Mouse (Mus musculus): ENCODE results near the gene Pgc.

The Pgc gene

GRCm38 (mm10) chr17:47753130-47753775 is 26.6 kb downstream of the Pgc start:
- no peak for DNase-seq

DNA sequence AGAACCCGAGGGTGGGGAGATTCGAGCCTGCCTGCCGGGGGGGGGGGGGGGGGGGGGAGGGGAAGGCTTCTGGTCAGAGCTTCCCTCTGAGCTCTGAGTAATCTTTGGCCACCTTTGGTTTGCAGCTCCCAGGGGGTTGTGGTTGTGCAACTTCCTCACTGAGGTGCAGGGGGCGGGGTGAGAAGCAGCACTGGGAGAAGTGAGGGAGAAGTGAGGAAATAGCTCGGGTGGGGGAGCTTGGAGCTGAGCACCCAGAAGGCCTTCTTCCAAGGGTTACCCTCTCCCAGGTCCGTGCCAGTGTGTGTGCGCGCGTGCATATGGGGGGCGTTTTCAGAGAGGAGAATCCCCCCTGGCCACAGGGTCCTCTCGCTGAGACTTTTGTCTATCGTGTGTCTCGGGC is 27.6 kb downstream of the Pgc start:
- DNase-seq, result no peak

DNA sequence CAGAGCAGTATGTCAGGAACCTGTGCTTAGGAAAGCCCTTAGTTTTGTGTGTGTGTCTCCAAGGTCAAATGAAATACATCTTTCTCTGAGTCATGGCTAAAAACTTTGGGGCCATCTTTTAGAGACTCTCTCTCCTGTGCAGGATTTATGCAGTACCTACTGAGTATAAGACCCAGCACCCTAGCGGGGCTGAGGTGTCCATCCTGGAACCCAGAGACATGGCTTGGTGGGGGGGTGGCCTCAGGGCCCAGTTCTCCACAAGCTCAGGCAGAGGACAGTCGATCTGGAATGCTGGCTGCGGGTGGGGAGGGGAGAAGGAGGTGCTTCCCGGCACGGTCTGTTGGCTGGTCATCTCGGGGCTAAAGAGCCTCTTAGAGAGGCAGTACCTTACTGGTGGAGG is 29.7 kb downstream of the Pgc start:
- DNase-seq, result no peak

- DNase-seq, result no peak
Measured at GRCm38 (mm10) chr17:47757056-47757610, 30.5 kb downstream of the Pgc start.

GRCm38 (mm10) chr17:47759702-47760410 is 33.2 kb downstream of the Pgc start:
- no peak for DNase-seq

- no peak for DNase-seq
Measured at GRCm38 (mm10) chr17:47762028-47762427, 35.4 kb downstream of the Pgc start.

DNA sequence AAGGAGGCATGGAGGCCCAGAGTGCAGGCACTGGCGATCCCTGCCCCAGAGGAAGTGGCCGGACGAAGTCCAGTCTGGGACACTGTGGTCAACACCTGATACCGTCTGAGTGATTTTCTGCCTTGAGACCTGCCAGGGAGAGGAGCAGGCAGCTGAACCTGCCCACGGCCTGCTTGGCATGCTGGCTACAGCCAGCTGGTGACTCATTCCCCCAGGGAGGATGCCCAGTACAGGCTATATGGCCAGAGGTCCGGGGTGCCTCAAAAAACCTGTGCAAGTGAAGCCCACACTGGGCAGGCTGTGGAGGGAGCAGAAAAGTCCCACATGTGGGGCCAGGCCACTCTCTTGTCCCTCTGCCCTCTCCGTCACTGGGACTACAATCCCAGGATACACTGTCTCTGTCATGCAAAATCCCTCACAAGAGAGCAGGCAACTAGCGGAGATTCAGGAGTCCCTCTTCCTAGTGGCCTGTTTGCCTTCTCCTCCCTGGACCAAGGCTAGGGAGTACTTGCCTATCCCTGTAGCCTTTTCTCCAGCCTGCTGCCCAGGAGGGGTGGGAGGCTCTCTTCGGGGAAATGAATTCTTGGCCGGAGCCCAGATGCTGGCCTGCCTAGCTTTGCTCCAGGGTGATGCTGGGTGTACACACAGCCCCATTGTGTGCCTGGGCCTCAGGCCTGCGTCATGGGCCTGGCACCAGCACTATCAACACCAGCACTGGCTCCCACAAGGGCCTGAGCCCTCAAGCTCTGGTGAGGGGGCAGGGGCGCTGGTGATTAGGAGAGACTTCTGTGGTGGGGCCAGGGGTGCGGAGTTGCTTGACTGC is 36.1 kb downstream of the Pgc start:
- DNase-seq, result no peak

GRCm38 (mm10) chr17:47765986-47766385 is 39.3 kb downstream of the Pgc start:
- no peak for DNase-seq

GRCm38 (mm10) chr17:47766407-47767043 is 39.9 kb downstream of the Pgc start:
- DNase-seq, result no peak

DNA sequence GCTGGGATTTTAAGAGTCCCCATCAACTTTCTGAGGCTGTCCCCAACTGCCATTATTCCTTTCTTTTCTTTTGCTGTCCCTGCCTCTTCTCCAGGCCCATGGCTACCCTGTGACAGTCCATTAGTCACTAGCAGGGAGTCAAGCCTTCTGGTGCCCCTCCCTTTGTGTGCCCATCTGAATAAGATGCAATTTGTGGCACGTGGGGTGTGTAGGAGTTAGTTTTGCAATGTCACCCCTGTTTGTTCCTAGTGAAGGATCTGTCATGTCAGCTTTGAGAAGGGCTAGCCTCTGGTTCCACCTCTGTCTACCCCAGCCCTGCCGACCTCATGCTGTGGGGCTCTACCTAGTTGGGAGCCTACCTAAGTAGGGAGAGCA is 40.4 kb downstream of the Pgc start:
- DNase-seq, result no peak

GRCm38 (mm10) chr17:47767456-47768141 is 41.0 kb downstream of the Pgc start:
- no peak for DNase-seq

- peak; percentile 44 for DNase-seq
Measured at GRCm38 (mm10) chr17:47768707-47769276, 42.1 kb downstream of the Pgc start.

DNA sequence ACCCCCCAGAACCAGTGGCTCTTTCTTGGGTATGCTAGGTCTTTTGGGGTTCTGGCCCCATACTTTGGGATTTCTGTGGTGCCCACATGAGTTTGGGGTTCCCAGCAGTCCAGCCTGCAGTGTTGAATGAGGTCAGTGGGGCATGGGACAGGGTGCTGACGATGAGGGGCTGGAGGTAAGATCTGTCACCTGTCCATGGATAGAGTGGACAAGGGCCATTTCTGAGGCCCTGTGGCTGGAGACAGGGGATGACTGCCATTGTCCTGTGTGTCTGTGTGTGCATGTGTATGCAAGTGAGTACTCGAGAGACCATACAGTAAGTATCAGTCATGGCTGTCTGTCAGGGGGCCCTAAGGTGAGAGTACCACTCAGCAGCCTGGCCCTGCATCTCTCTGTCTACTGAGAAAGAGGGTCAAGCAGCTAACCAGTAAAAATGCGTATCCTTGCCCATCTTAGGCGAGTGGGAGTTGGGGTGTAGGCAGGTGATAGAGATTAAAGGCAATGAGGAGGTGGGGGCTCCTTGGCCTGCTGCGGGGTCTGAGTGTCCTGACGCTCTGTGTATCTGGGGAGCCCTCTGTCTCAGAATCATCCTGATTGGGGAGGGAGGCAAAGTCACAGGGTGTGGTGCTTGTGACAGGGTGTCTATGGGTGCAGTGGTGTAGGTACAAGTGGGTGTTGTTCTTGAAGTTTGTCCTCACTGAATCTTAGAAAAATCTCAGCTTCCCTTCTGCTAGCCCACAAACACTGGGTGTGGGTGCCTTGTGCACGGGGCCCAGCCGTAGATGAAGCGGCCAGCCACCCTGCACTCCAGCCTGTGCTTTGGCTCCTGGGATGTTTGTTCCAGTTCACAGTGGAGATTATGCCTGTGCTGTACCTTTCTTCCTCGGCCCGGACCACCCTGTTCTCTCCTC is 43.0 kb downstream of the Pgc start:
- DNase-seq, result no peak

- DNase-seq, result no peak
Measured at GRCm38 (mm10) chr17:47773604-47774003, 47.0 kb downstream of the Pgc start.

DNA sequence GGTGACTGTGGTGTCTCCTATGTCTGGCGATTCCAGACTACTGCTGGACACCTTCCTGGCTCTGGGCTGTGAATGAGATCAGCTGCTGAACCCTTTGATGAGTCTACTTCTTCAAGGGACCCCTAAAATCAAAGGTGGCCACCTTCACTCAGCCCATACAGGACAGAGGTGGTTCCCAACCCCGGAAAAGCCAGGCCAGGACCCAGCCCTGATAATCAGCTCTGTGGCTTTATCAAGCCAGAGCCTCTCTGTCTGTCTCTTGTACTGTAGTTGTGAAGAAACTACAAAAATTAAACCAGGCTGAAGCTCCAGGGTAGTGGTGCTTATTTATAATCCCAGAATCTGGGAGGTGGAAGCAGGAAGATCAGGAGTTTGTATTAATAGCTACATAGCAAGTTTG is 50.5 kb downstream of the Pgc start:
- no peak for DNase-seq

DNA sequence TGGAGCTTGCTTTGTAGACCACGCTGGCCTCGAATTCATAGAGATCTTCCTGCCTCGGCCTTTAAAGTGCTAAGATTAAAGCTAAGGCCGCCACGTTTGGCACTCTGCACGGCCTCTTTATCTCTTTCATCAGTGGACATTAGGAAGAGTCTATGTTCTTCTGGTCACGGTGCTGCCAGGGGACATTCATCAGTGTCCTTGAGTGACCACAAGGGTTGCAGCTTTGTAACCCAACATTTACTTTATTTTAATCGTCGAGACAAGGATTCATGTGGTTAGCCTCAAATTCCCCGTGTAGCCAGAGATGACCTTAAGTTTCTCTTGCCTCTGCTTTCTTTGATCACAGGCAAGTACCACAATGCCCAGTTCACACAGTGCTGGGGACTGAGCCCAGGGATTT is 53.8 kb downstream of the Pgc start:
- DNase-seq, result no peak

GRCm38 (mm10) chr17:47782486-47782885 is 55.8 kb downstream of the Pgc start:
- DNase-seq, result no peak

DNA sequence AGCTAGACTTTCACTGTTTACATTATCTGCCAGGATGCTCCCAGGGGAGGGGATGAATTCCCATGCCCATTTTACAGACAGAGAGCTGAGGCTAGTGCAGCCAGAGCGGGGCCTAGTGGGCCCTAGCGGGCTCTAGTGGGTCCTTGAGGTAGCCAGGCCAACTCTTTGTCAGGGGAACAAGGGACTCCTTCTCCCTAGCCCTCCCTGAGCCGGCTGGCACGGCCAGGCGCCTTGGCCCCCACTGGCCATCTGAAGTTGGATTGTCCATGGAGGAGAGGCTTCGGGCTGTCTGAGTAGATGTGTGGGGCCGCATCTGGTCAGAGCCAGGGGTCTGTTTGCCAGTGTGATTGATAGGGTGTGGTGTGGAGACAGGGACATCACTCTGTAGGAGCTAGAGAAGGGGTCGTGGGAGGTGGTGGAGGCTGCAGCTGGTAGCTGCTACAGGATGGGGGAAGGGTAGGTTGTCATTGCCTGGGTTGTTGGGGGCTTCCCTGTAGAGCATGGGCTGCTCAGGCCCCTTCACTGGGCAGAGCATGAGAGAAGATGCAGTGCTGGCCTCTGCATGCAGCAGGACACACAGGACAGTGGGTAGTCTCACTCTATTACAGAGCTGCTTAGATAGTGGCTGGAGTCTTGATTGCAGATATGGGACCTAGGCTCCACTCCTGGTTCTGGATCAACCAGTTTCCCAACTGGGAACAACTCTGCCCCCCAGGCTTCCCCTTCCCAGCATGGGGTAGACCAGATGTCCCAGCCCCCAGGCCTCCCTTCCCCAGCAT is 57.0 kb downstream of the Pgc start:
- DNase-seq, result no peak

Data from thymus, postnatal 25 days (tissue).